ENCODE assay signal across 8 mouse cellular contexts in the genomic region with DNA sequence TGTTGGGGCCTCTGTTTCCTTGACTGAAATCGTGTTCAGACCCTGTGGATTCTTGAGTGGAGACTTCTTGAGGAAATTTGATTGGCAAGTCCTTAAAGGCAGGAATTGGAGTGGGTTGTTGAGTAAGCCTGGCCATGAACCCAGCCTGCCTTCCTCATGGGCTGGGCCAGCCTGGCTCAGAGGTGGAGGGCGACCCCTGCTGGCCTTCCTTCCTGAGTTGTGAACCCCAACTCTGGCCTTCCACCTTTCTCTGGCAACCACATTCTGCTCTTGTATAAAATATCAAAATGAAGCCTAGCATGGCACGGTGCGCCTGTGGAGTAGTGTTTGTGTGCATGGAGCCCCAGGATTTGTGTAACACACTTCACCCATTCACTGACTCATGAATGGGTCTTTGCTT. TPM values are rescaled to one million over a fixed set of nuclear protein-coding genes. Genes with fewer than 3 reads are reported as not detected.
A peak's percentile ranks its signal among the peaks of the same experiment; 100 is the strongest.
DNase-seq lines count a peak whose midpoint lies in the region; ATAC-seq and TF ChIP-seq lines count a peak whose summit lies in the region.

No protein-coding gene starts in this region.

- 55% methylated on average over 4 of the region's 4 CpGs for WGBS in cerebellum, adult 2 months
- WGBS in midbrain, postnatal 0 days = 41% methylated on average over 4 of the region's 4 CpGs
- WGBS in midbrain, embryonic 10.5 days = 39% methylated on average over 4 of the region's 4 CpGs
- 45% methylated on average over 4 of the region's 4 CpGs for WGBS in limb, embryonic 11.5 days

- H3K36me3 ChIP-seq in midbrain, postnatal 0 days (ENCODE audit: insufficient read depth, low read length) = no peaks in the 10 kb centered on the region
- H3K36me3 ChIP-seq in midbrain, embryonic 10.5 days = no peaks in the 10 kb centered on the region
- H3K36me3 ChIP-seq in limb, embryonic 11.5 days (ENCODE audit: control insufficient read depth, insufficient read depth, low read length) = no peaks in the 10 kb centered on the region

- no peaks in the 10 kb centered on the region for H3K27me3 ChIP-seq in cerebellum, adult 2 months (ENCODE audit: control insufficient read depth, insufficient read depth, low read length)
- no peaks in the 10 kb centered on the region for H3K27me3 ChIP-seq in midbrain, postnatal 0 days (ENCODE audit: insufficient read depth, low read length)
- peaks cover 14% of the 10 kb centered on the region; the same call in 1 of the 2 replicates for H3K27me3 ChIP-seq in midbrain, embryonic 10.5 days (ENCODE audit: low read depth, poor library complexity, severe bottlenecking)
- no peaks in the 10 kb centered on the region for H3K27me3 ChIP-seq in limb, embryonic 11.5 days (ENCODE audit: control insufficient read depth, insufficient read depth, low read length)

- TF ChIP-seq POLR2A in cerebellum, adult 2 months (IDR thresholded peaks at IDR 0.05; ENCODE audit: borderline replicate concordance, insufficient read depth, low read length) = no peak

- no peak overlapping the region for H3K4me2 ChIP-seq in midbrain, postnatal 0 days (ENCODE audit: low read depth, low read length, poor library complexity, severe bottlenecking)
- no peak overlapping the region for H3K4me2 ChIP-seq in limb, embryonic 11.5 days (ENCODE audit: low read depth, severe bottlenecking)

- H3K27ac ChIP-seq in cerebellum, adult 2 months (ENCODE audit: insufficient read depth, low read length) = no peak overlapping the region
- H3K27ac ChIP-seq in midbrain, postnatal 0 days (ENCODE audit: low read depth, low read length) = no peak overlapping the region
- H3K27ac ChIP-seq in midbrain, embryonic 10.5 days (replicated peaks) = no peak overlapping the region
- no peak overlapping the region for H3K27ac ChIP-seq in limb, embryonic 11.5 days (replicated peaks; ENCODE audit: low read depth, low read length)

- ATAC-seq in midbrain, postnatal 0 days (ENCODE audit: low FRiP score) = no peak
- peak; percentile 63 for ATAC-seq in common myeloid progenitor, adult 5-6 weeks (replicated peaks; ENCODE audit: low read depth, poor library complexity, severe bottlenecking)
- no peak for ATAC-seq in limb, embryonic 11.5 days (ENCODE audit: insufficient number of reproducible peaks, low FRiP score, low TSS enrichment, low read depth)

- no peak overlapping the region for H3K9ac ChIP-seq in midbrain, postnatal 0 days (replicated peaks; ENCODE audit: low read length, poor library complexity, severe bottlenecking)
- H3K9ac ChIP-seq in limb, embryonic 11.5 days (ENCODE audit: low read length) = no peak overlapping the region

- DNase-seq in cerebellum, adult 2 months = no peak
- no peak for DNase-seq in cerebellum, adult 9-10 months
- no peak for DNase-seq in midbrain, postnatal 0 days (ENCODE audit: low spot score)
- DNase-seq in midbrain, embryonic 10.5 days (ENCODE audit: low spot score) = no peak
- peak; percentile 73 for DNase-seq in limb, embryonic 11.5 days (ENCODE audit: low spot score)
- DNase-seq in thymus, postnatal 25 days = peak; percentile 44
- no peak for DNase-seq in c-Kit-positive CD71-positive TER-119-positive erythroid progenitor cells, embryonic 14.5 days (ENCODE audit: low spot score)

- TF ChIP-seq CTCF in cerebellum, adult 2 months (IDR thresholded peaks at IDR 0.05; ENCODE audit: borderline replicate concordance, insufficient read depth, low read depth, low read length) = peak; percentile 51; the same call in 1 of the 2 replicates
- TF ChIP-seq CTCF in midbrain, postnatal 0 days (IDR thresholded peaks at IDR 0.05) = peak; percentile 66

- no peak overlapping the region for H3K4me3 ChIP-seq in cerebellum, adult 2 months (replicated peaks; ENCODE audit: insufficient read depth, low read depth, low read length)
- no peak overlapping the region for H3K4me3 ChIP-seq in midbrain, postnatal 0 days (ENCODE audit: low read depth, low read length)
- no peak overlapping the region for H3K4me3 ChIP-seq in midbrain, embryonic 10.5 days
- no peak overlapping the region for H3K4me3 ChIP-seq in limb, embryonic 11.5 days (ENCODE audit: low read depth, low read length)

- H3K9me3 ChIP-seq in midbrain, postnatal 0 days (ENCODE audit: low read length) = no peaks in the 10 kb centered on the region
- H3K9me3 ChIP-seq in midbrain, embryonic 10.5 days (replicated peaks) = no peaks in the 10 kb centered on the region
- H3K9me3 ChIP-seq in limb, embryonic 11.5 days (ENCODE audit: control insufficient read depth, low read length) = no peaks in the 10 kb centered on the region

- H3K4me1 ChIP-seq in cerebellum, adult 2 months (ENCODE audit: control insufficient read depth, insufficient read depth, low read length) = no peaks in the 10 kb centered on the region
- no peaks in the 10 kb centered on the region for H3K4me1 ChIP-seq in midbrain, postnatal 0 days (ENCODE audit: insufficient read depth, low read length)
- no peaks in the 10 kb centered on the region for H3K4me1 ChIP-seq in midbrain, embryonic 10.5 days
- H3K4me1 ChIP-seq in limb, embryonic 11.5 days (ENCODE audit: control insufficient read depth, insufficient read depth, low read length) = no peaks in the 10 kb centered on the region

RNA-seq across cellular contexts. Expression of gene Hmcn2, which starts 8.5 kb away (rescaled TPM):
- polyA plus RNA-seq in cerebellum, adult 2 months (2012; rRNA removed) = 0.59 and 0.63 TPM in 2 replicates
- total RNA-seq in midbrain, postnatal 0 days (2014; rRNA removed) = 0.60 and 1.5 TPM in 2 replicates
- polyA plus RNA-seq in midbrain, postnatal 0 days (2015; fragmentation: Nextera tagmentation; extraction: Ambion mirVana) = 0.29 and 0.37 TPM in 2 replicates
- polyA plus RNA-seq in midbrain, embryonic 10.5 days (2016; fragmentation: Nextera tagmentation; extraction: Ambion mirVana) = 0.06 TPM in 1 of 2 replicates, not detected in the other
- not detected in 2 replicates for total RNA-seq in common myeloid progenitor, adult 5-6 weeks (2017)
- not detected in 2 replicates for polyA plus RNA-seq in limb, embryonic 11.5 days (2014; fragmentation: Nextera tagmentation; extraction: Ambion mirVana)

Comparison
In these comparisons a context has a peak if more than half of its experiments do, and no peak if none do; other contexts are left out.
1. DNase-seq: peak in limb, embryonic 11.5 days (single experiment) and thymus, postnatal 25 days (single experiment); none in cerebellum, adult 2 months (0 of 2), cerebellum, adult 9-10 months (single experiment), midbrain, postnatal 0 days (single experiment), midbrain, embryonic 10.5 days (single experiment) and c-Kit-positive CD71-positive TER-119-positive erythroid progenitor cells, embryonic 14.5 days (single experiment).